In genomic region chr6:77628573-77629192, GRCm38 (mm10) we compare ENCODE assay signal across 8 mouse cellular contexts.
A peak's percentile ranks its signal among the peaks of the same experiment; 100 is the strongest.
DNase-seq lines count a peak whose midpoint lies in the region; ATAC-seq and TF ChIP-seq lines count a peak whose summit lies in the region.

No protein-coding gene starts in this region.

- intact Hi-C loops in left cerebral cortex, adult 2 months (cut with DNase I): loop anchor here (5.0 kb wide), 1 partner anchor 839 kb away; the partner anchor contains the start of gene Reg3g

- H3K9me3 ChIP-seq in hindbrain, embryonic 12.5 days (replicated peaks): no peaks in the 10 kb centered on the region

- ATAC-seq in hindbrain, embryonic 12.5 days (ENCODE audit: low FRiP score): peak; percentile 79; the same call in 1 of the 2 replicates
- no peak for ATAC-seq in megakaryocyte-erythroid progenitor cell, adult 5-6 weeks (replicated peaks; ENCODE audit: low FRiP score, low TSS enrichment, poor library complexity, severe bottlenecking)

- peak in 1 of 2 experiments; percentile 26 for DNase-seq in left cerebral cortex, adult 2 months (ENCODE audit: extremely low spot score in 1 of 2, low spot score in 2 of 2)
- no peak for DNase-seq in left cerebral cortex, adult 8-10 months (ENCODE audit: low spot score in 2 of 2)
- DNase-seq in brain, adult 2 months (ENCODE audit: low read depth, low spot score): peak; percentile 76
- peak; percentile 3 for DNase-seq in lung, postnatal 36 days
- no peak for DNase-seq in testis, postnatal 14 days (ENCODE audit: low spot score)
- DNase-seq in frontal cortex, postnatal 10 days (ENCODE audit: low spot score in 2 of 2): no peak

- H3K36me3 ChIP-seq in hindbrain, embryonic 12.5 days: no peaks in the 10 kb centered on the region

- WGBS in hindbrain, embryonic 12.5 days: 52% methylated on average over 7 of the region's 7 CpGs

- no peaks in the 10 kb centered on the region for H3K4me1 ChIP-seq in hindbrain, embryonic 12.5 days

- no peak overlapping the region for H3K4me3 ChIP-seq in left cerebral cortex, adult 2 months
- H3K4me3 ChIP-seq in hindbrain, embryonic 12.5 days: no peak overlapping the region

- no peak overlapping the region for H3K4me2 ChIP-seq in hindbrain, embryonic 12.5 days (replicated peaks)

- no peaks in the 10 kb centered on the region for H3K27me3 ChIP-seq in hindbrain, embryonic 12.5 days

- TF ChIP-seq CTCF in left cerebral cortex, adult 2 months (IDR thresholded peaks at IDR 0.05): peak; percentile 74

- no peak overlapping the region for H3K9ac ChIP-seq in hindbrain, embryonic 12.5 days

- H3K27ac ChIP-seq in left cerebral cortex, adult 2 months: no peak overlapping the region
- no peak overlapping the region for H3K27ac ChIP-seq in hindbrain, embryonic 12.5 days

Comparison
In these comparisons a context has a peak if more than half of its experiments do, and no peak if none do; other contexts are left out.
1. DNase-seq: peak in brain, adult 2 months (single experiment) and lung, postnatal 36 days (single experiment); none in left cerebral cortex, adult 8-10 months (0 of 2), testis, postnatal 14 days (single experiment) and frontal cortex, postnatal 10 days (0 of 2).